Mouse (Mus musculus) thymus, adult 2 months (tissue): Measurements from ENCODE around the gene Pianp. TPM values are rescaled to one million over a fixed set of nuclear protein-coding genes. Genes with fewer than 3 reads are reported as not detected.

ENCODE experiments used
- DNase-seq: peaks from one replicate; pipeline ENCODE4 v3.0.0; 2021
- H3K27ac ChIP-seq: fragments of 200-500 bp; 2 replicates; pipeline ENCODE4 v1.5.1; 2012; ENCODE audit warnings: low read length, control low read depth; ENCODE audit not compliant: control insufficient read depth, insufficient read depth
- H3K27me3 ChIP-seq: fragments of 200-500 bp; 2 replicates; pipeline ENCODE4 v1.6.1; 2012; ENCODE audit warnings: mild to moderate bottlenecking, low read length, moderate library complexity, mixed read lengths; ENCODE audit not compliant: control insufficient read depth, insufficient read depth
- H3K36me3 ChIP-seq: fragments of 200-500 bp; 2 replicates; pipeline ENCODE4 v1.6.1; 2012; ENCODE audit warnings: mild to moderate bottlenecking, low read length, moderate library complexity; ENCODE audit not compliant: control insufficient read depth, insufficient read depth
- H3K4me1 ChIP-seq: fragments of 200-500 bp; replicated peaks from 2 replicates; pipeline ENCODE4 v1.6.1; 2012; ENCODE audit warnings: low read length; ENCODE audit not compliant: control insufficient read depth, insufficient read depth
- H3K4me3 ChIP-seq: fragments of 200-500 bp; 2 replicates; pipeline ENCODE4 v1.5.1; 2012; ENCODE audit warnings: mild to moderate bottlenecking, low read length, control low read depth, moderate library complexity; ENCODE audit not compliant: control insufficient read depth, insufficient read depth
- CTCF ChIP-seq: fragments of 200-500 bp; IDR thresholded peaks from 2 replicates; pipeline ENCODE4 v1.5.1; 2012; ENCODE audit warnings: mild to moderate bottlenecking, control low read depth, low read length, moderate library complexity, borderline replicate concordance; ENCODE audit not compliant: control insufficient read depth, poor library complexity, insufficient read depth; ENCODE audit errors: extremely low read depth
- POLR2A ChIP-seq: fragments of 200-500 bp; IDR thresholded peaks from 2 replicates; pipeline ENCODE4 v1.6.1; 2012; ENCODE audit warnings: mild to moderate bottlenecking, low read length, control low read depth, moderate library complexity; ENCODE audit not compliant: control insufficient read depth, poor library complexity, insufficient read depth; ENCODE audit errors: extremely low read depth
- WGBS: fragments of 180-500 bp; shearing (Covaris S2); methylation state at CpG from one replicate; pipeline ENCODE4 v1.1.7; 2018; 5-methylcytosine and 5-hydroxymethylcytosine counted together
- polyA plus RNA-seq: library from polyadenylated mRNA; depleted of rRNA; stranded (reverse); fragments of >200 nt; gene quantifications from 2 replicates; pipeline ENCODE4 v1.2.3, GENCODE M21; 2012; rRNA removed

Gene Pianp
- 5.1 and 5.5 TPM in 2 replicates for polyA plus RNA-seq

- Histone ChIP-seq H3K27me3 (peaks cover 15% of the 10 kb centered on the region; the same call in 1 of the 2 replicates), H3K4me3 (peak within 1 kb of the TSS; percentile 44), H3K27ac (no peak within 1 kb of the TSS), H3K4me1 (peaks cover 23% of the 10 kb centered on the region), H3K36me3 (no peaks in the 10 kb centered on the region)
- WGBS, result 2% methylated on average over 71 of the region's 78 CpGs
- TF ChIP-seq POLR2A (no peak), CTCF (no peak)
- DNase-seq, result peak; percentile 84
Observed at GRCm38 (mm10) chr6:124996551-124997501, at the start of gene Pianp. Pianp (plus strand) TSS chr6:124996694.

- Histone ChIP-seq H3K4me3 (no peak overlapping the region), H3K27ac (no peak overlapping the region), H3K27me3 (no peaks in the 10 kb centered on the region), H3K36me3 (peaks cover 9% of the 10 kb centered on the region), H3K4me1 (no peaks in the 10 kb centered on the region)
- DNase-seq, result no peak
- 98% methylated on average over 2 of the region's 2 CpGs for WGBS
- TF ChIP-seq CTCF (no peak), POLR2A (no peak)
Observed at GRCm38 (mm10) chr6:124953991-124954715, 42.3 kb upstream of the Pianp start.

GRCm38 (mm10) chr6:124955212-124955611 is 41.3 kb upstream of the Pianp start:
- Histone ChIP-seq H3K36me3 (peaks cover 17% of the 10 kb centered on the region), H3K27ac (no peak overlapping the region), H3K27me3 (no peaks in the 10 kb centered on the region), H3K4me3 (no peak overlapping the region), H3K4me1 (no peaks in the 10 kb centered on the region)
- 95% methylated on average over 4 of the region's 4 CpGs for WGBS
- DNase-seq, result no peak
- TF ChIP-seq POLR2A, result no peak
- no peak for TF ChIP-seq CTCF

- WGBS, result 92% methylated on average over 3 of the region's 3 CpGs
- peaks cover 17% of the 10 kb centered on the region for H3K36me3 ChIP-seq
- H3K27ac ChIP-seq, result no peak overlapping the region
- TF ChIP-seq CTCF (no peak), POLR2A (no peak)
- no peaks in the 10 kb centered on the region for H3K27me3 ChIP-seq
- DNase-seq, result no peak
- no peak overlapping the region for H3K4me3 ChIP-seq
- H3K4me1 ChIP-seq, result no peaks in the 10 kb centered on the region
Observed at GRCm38 (mm10) chr6:124958127-124958526, 38.4 kb upstream of the Pianp start.

- 98% methylated on average over 13 of the region's 13 CpGs for WGBS
- TF ChIP-seq POLR2A (no peak), CTCF (no peak)
- Histone ChIP-seq H3K27ac (no peak overlapping the region), H3K4me1 (peaks cover 6% of the 10 kb centered on the region), H3K36me3 (peaks cover 17% of the 10 kb centered on the region), H3K27me3 (no peaks in the 10 kb centered on the region), H3K4me3 (no peak overlapping the region)
- no peak for DNase-seq
Observed at GRCm38 (mm10) chr6:124959960-124960359, 36.5 kb upstream of the Pianp start.

GRCm38 (mm10) chr6:124961021-124961420 is 35.5 kb upstream of the Pianp start:
- DNase-seq, result no peak
- peaks cover 7% of the 10 kb centered on the region for H3K4me1 ChIP-seq
- TF ChIP-seq POLR2A (no peak), CTCF (no peak)
- no peaks in the 10 kb centered on the region for H3K27me3 ChIP-seq
- no peak overlapping the region for H3K27ac ChIP-seq
- WGBS, result 96% methylated on average over 12 of the region's 12 CpGs
- no peak overlapping the region for H3K4me3 ChIP-seq
- peaks cover 17% of the 10 kb centered on the region for H3K36me3 ChIP-seq
